Mouse (Mus musculus) embryonic facial prominence, embryonic 13.5 days (tissue): ENCODE data around the gene Xylb. TPM values are rescaled to one million over a fixed set of nuclear protein-coding genes. Genes with fewer than 3 reads are reported as not detected.

Source experiments
- ATAC-seq: fragments of 200-750 bp; cut with Nextera tagmentation; 2 replicates; pipeline ENCODE4 v1.8.0; 2017; ENCODE audit warnings: low read depth; ENCODE audit not compliant: insufficient number of reproducible peaks, insufficient read depth, low FRiP score, low TSS enrichment
- H3K27ac ChIP-seq: fragments of 300-500 bp; sonication (generic); 2 replicates; pipeline ENCODE4 v1.5.1; 2015; ENCODE audit warnings: moderate library complexity, mild to moderate bottlenecking, inconsistent platforms
- H3K27me3 ChIP-seq: fragments of 300-500 bp; sonication (generic); 2 replicates; pipeline ENCODE4 v1.6.1; 2015; ENCODE audit warnings: mild to moderate bottlenecking, inconsistent platforms
- H3K36me3 ChIP-seq: fragments of 300-500 bp; sonication (generic); 2 replicates; pipeline ENCODE4 v1.6.1; 2015; ENCODE audit warnings: mild to moderate bottlenecking, inconsistent platforms
- H3K4me1 ChIP-seq: fragments of 300-500 bp; sonication (generic); 2 replicates; pipeline ENCODE4 v1.6.1; 2015; ENCODE audit warnings: inconsistent platforms
- H3K4me2 ChIP-seq: fragments of 300-500 bp; sonication (generic); 2 replicates; pipeline ENCODE4 v1.6.1; 2015; ENCODE audit warnings: moderate library complexity, mild to moderate bottlenecking, inconsistent platforms
- H3K4me3 ChIP-seq: fragments of 300-500 bp; sonication (generic); 2 replicates; pipeline ENCODE4 v1.5.1; 2015; ENCODE audit warnings: mild to moderate bottlenecking, inconsistent platforms
- H3K9ac ChIP-seq: fragments of 300-500 bp; sonication (generic); 2 replicates; pipeline ENCODE4 v1.6.1; 2015; ENCODE audit warnings: mild to moderate bottlenecking, inconsistent platforms
- H3K9me3 ChIP-seq: fragments of 300-500 bp; sonication (generic); 2 replicates; pipeline ENCODE4 v1.6.1; 2016; ENCODE audit warnings: inconsistent platforms
- WGBS: fragments of 180-500 bp; shearing (Covaris S2); methylation state at CpG from one replicate; pipeline ENCODE4 v1.1.7; 2015; ENCODE audit warnings: mixed read lengths; 5-methylcytosine and 5-hydroxymethylcytosine counted together
- polyA plus RNA-seq: library from polyadenylated mRNA; unstranded; fragments of >200 nt; fragmentation: Nextera tagmentation; extraction: Ambion mirVana; gene quantifications from 2 replicates; pipeline ENCODE4 v1.2.1, GENCODE M21; 2015

Xylb gene
- polyA plus RNA-seq, 1 experiment from 2014 or later, result 5.3 TPM

DNA sequence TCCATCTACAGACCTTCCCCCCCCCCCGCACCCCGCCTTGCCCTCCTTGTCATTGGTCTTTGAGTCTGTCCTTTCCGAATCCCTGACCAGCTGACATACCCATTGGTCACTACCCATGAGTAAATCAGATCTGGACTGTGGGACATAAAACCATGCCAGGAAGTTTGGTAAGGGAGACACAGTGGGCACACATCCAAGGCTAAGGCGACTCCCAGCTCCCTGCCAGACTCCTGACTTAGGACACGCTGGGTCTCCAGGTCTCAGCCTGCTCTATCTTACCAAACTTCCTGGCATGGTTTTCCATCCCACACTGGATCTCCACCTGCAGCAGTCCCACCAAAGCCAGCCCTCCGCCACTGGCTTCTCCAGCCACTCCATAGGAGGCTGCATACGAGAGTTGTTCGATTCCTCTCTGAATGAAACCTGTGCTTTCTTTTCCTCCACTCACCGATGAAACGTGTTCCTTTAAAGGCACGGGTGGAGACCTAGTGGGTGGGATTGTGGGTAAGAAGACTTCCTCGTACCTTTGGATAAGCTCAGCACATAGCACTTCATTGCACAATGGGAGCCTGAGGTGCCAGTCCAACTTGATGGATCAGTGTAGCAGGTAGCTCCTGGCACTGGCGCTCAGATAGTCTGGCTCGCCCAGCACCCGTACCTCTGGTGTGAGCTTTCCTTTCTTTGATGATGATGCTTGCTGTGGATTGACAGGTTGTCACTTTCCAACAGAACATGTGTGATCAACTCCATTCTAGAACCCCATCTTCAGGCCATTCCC is 26.8 kb upstream of the Xylb start:
- no peak for ATAC-seq
- no peaks in the 10 kb centered on the region for H3K36me3 ChIP-seq
- no peaks in the 10 kb centered on the region for H3K27me3 ChIP-seq
- no peaks in the 10 kb centered on the region for H3K4me1 ChIP-seq
- WGBS, result 87% methylated on average over 15 of the region's 15 CpGs
- no peaks in the 10 kb centered on the region for H3K9me3 ChIP-seq
- no peak overlapping the region for H3K4me2 ChIP-seq
- no peak overlapping the region for H3K9ac ChIP-seq
- H3K27ac ChIP-seq, result no peak overlapping the region
- H3K4me3 ChIP-seq, result no peak overlapping the region

DNA sequence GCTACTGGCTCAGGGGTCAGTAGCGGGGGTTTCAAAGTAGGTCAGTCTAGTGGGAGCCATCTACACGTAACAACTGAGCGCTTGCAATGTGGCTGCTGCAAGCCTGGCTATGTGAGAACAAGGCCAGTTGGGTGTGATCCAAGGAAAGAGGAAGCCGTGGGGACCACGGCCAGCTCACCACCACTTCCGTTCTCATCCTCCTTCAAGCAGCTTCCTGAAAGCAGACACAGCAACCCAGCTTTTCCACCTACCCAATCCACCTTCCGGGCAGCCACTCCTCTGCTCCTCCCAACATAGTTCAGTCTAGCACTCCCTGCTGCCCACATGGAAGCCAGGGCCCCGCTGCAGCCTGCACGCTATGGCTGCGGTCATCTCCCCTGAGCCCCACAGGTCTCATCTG is 22.9 kb upstream of the Xylb start:
- no peak for ATAC-seq
- H3K4me1 ChIP-seq, result peaks cover 4% of the 10 kb centered on the region
- H3K9ac ChIP-seq, result no peak overlapping the region
- no peak overlapping the region for H3K27ac ChIP-seq
- no peaks in the 10 kb centered on the region for H3K36me3 ChIP-seq
- 61% methylated on average over 10 of the region's 10 CpGs for WGBS
- H3K4me3 ChIP-seq, result no peak overlapping the region
- H3K4me2 ChIP-seq, result no peak overlapping the region
- no peaks in the 10 kb centered on the region for H3K9me3 ChIP-seq
- no peaks in the 10 kb centered on the region for H3K27me3 ChIP-seq

- no peaks in the 10 kb centered on the region for H3K9me3 ChIP-seq
- peaks cover 5% of the 10 kb centered on the region for H3K4me1 ChIP-seq
- no peak overlapping the region for H3K4me3 ChIP-seq
- H3K36me3 ChIP-seq, result no peaks in the 10 kb centered on the region
- WGBS, result 88% methylated on average over 2 of the region's 2 CpGs
- no peak overlapping the region for H3K4me2 ChIP-seq
- ATAC-seq, result no peak
- H3K9ac ChIP-seq, result no peak overlapping the region
- no peak overlapping the region for H3K27ac ChIP-seq
- no peaks in the 10 kb centered on the region for H3K27me3 ChIP-seq
Measured at GRCm38 (mm10) chr9:119334834-119335233, 22.3 kb upstream of the Xylb start.

GRCm38 (mm10) chr9:119335571-119335970 is 21.6 kb upstream of the Xylb start:
- no peak for ATAC-seq
- no peak overlapping the region for H3K4me3 ChIP-seq
- no peak overlapping the region for H3K27ac ChIP-seq
- no peaks in the 10 kb centered on the region for H3K27me3 ChIP-seq
- no peaks in the 10 kb centered on the region for H3K9me3 ChIP-seq
- no peaks in the 10 kb centered on the region for H3K36me3 ChIP-seq
- H3K9ac ChIP-seq, result no peak overlapping the region
- no peak overlapping the region for H3K4me2 ChIP-seq
- peaks cover 13% of the 10 kb centered on the region for H3K4me1 ChIP-seq
- WGBS, result 88% methylated on average over 4 of the region's 4 CpGs

- H3K4me1 ChIP-seq, result peaks cover 23% of the 10 kb centered on the region
- no peak overlapping the region for H3K27ac ChIP-seq
- no peak overlapping the region for H3K4me3 ChIP-seq
- WGBS, result 90% methylated on average over 14 of the region's 14 CpGs
- H3K9me3 ChIP-seq, result no peaks in the 10 kb centered on the region
- ATAC-seq, result no peak
- no peak overlapping the region for H3K4me2 ChIP-seq
- peaks cover under 1% of the 10 kb centered on the region for H3K36me3 ChIP-seq
- H3K27me3 ChIP-seq, result no peaks in the 10 kb centered on the region
- no peak overlapping the region for H3K9ac ChIP-seq
Measured at GRCm38 (mm10) chr9:119337842-119338241, 19.3 kb upstream of the Xylb start.

- ATAC-seq, result no peak
- Histone ChIP-seq H3K9ac (no peak overlapping the region), H3K27me3 (no peaks in the 10 kb centered on the region), H3K4me1 (peaks cover 24% of the 10 kb centered on the region), H3K27ac (no peak overlapping the region), H3K4me3 (no peak overlapping the region), H3K36me3 (peaks cover 6% of the 10 kb centered on the region), H3K4me2 (no peak overlapping the region), H3K9me3 (no peaks in the 10 kb centered on the region)
- WGBS, result 88% methylated on average over 3 of the region's 3 CpGs
Measured at GRCm38 (mm10) chr9:119338350-119338749, 18.8 kb upstream of the Xylb start.

- Histone ChIP-seq H3K27me3 (no peaks in the 10 kb centered on the region), H3K4me2 (peak overlapping the region; percentile 81), H3K9me3 (no peaks in the 10 kb centered on the region), H3K27ac (no peak overlapping the region), H3K9ac (peak overlapping the region; percentile 81), H3K4me1 (peaks cover 24% of the 10 kb centered on the region), H3K4me3 (peak overlapping the region; percentile 85), H3K36me3 (peaks cover 13% of the 10 kb centered on the region)
- WGBS, result 45% methylated on average over 7 of the region's 7 CpGs
- ATAC-seq, result no peak
Measured at GRCm38 (mm10) chr9:119339106-119339505, 18.1 kb upstream of the Xylb start.

DNA sequence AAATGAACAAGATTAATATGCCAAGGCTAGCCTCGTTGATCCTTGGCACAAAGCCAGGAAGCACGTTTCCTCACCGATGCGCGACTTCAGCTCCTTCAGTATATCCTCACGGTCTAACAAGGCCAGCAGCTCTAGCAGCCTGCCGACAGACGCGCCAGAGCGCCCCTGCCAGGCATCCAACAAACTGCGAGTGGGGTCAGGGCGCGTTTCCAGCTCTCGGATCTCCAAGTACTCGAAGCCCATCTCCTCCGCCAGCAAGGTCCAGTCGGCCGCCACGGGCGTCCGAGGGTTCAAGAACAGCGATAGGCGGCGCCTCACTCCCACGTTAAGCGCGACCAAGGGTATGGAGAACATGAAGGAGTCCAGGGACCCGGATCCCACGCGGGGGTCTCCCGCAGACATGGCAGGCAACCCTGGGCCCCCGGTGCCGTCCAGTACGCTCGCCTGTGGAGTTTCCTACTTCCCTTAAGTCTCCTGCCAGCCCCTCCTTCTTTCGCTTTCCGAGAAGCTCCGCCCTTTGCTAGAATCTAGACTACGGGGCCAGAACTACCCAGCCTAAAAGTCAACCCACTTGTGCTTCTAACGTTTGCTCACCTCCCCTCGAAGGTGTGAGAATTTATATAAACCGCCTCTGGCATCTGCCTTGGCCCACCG is 17.5 kb upstream of the Xylb start, which contains the start of gene Acaa1a:
Acaa1a (plus strand) TSS at position 119 of the 654 bp plus-strand sequence.
- Histone ChIP-seq H3K4me2 (peak within 1 kb of the TSS; percentile 81), H3K9me3 (no peaks in the 10 kb centered on the region), H3K4me1 (peaks cover 24% of the 10 kb centered on the region), H3K36me3 (peaks cover 19% of the 10 kb centered on the region), H3K9ac (peak within 1 kb of the TSS; percentile 81), H3K27me3 (no peaks in the 10 kb centered on the region), H3K4me3 (peak within 1 kb of the TSS; percentile 85), H3K27ac (peak within 1 kb of the TSS; percentile 94)
- under 1% methylated on average over 43 of the region's 43 CpGs for WGBS
- ATAC-seq, result no peak

- Histone ChIP-seq H3K4me1 (peaks cover 24% of the 10 kb centered on the region), H3K36me3 (peaks cover 24% of the 10 kb centered on the region), H3K9ac (peak overlapping the region; percentile 81), H3K9me3 (no peaks in the 10 kb centered on the region), H3K27me3 (no peaks in the 10 kb centered on the region), H3K4me2 (peak overlapping the region; percentile 81), H3K27ac (peak overlapping the region; percentile 94), H3K4me3 (peak overlapping the region; percentile 85)
- 5% methylated on average over 8 of the region's 8 CpGs for WGBS
- no peak for ATAC-seq
Measured at GRCm38 (mm10) chr9:119340212-119340580, 17.0 kb upstream of the Xylb start.

GRCm38 (mm10) chr9:119340909-119341816 is 16.0 kb upstream of the Xylb start, which contains the start of gene Myd88:
Gene Myd88, minus strand, starts transcription at chr9:119341411.
- peak; percentile 98 for ATAC-seq
- Histone ChIP-seq H3K27me3 (no peaks in the 10 kb centered on the region), H3K9me3 (no peaks in the 10 kb centered on the region), H3K4me1 (peaks cover 24% of the 10 kb centered on the region), H3K9ac (peak within 1 kb of the TSS; percentile 87), H3K36me3 (peaks cover 34% of the 10 kb centered on the region), H3K4me3 (peak within 1 kb of the TSS; percentile 85), H3K27ac (peak within 1 kb of the TSS; percentile 94), H3K4me2 (peak within 1 kb of the TSS; percentile 81)
- WGBS, result under 1% methylated on average over 65 of the region's 68 CpGs

GRCm38 (mm10) chr9:119342728-119343127 is 14.5 kb upstream of the Xylb start:
- Histone ChIP-seq H3K4me2 (peak overlapping the region; percentile 81; the same call in 1 of the 2 replicates), H3K27ac (no peak overlapping the region), H3K27me3 (no peaks in the 10 kb centered on the region), H3K36me3 (peaks cover 49% of the 10 kb centered on the region), H3K4me1 (peaks cover 24% of the 10 kb centered on the region), H3K4me3 (0 out of 2 replicates have a peak overlapping the region, but pooled peaks have one; percentile 85), H3K9ac (0 out of 2 replicates have a peak overlapping the region, but pooled peaks have one; percentile 33), H3K9me3 (no peaks in the 10 kb centered on the region)
- ATAC-seq, result no peak
- 84% methylated on average over 7 of the region's 7 CpGs for WGBS
